Comparison of ENCODE assay signal across 18 mouse cellular contexts in the genomic region with DNA sequence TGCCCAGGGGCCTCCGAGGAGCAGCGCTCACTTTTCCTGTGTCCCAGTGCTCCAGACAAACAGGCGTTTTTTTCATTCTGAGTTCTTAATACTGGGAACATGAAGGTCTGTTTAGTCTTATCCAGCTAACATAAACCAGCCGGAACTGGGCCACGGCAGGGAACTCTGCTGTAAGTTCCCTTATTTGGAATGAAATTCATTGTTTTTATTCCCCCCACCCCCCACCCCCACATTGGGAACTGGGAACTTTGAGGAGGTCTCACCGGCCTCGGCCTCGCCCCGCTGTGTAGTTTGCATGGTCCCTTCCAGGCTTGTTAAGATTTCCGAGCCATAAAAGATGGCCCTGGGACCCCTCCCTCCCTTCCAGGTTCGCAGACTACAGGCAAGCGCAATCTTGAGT. TPM values are rescaled to one million over a fixed set of nuclear protein-coding genes. Genes with fewer than 3 reads are reported as not detected.
DNase-seq lines count a peak whose midpoint lies in the region; ATAC-seq and TF ChIP-seq lines count a peak whose summit lies in the region.
"Had no signal": no experiment of that assay in that cellular context is flagged by ENCODE, and none has a peak within 500 bp of the region (broad histone marks: within the 10 kb centered on the region; RNA-seq: fewer than 3 reads in every experiment).

No protein-coding gene starts in this region.

- no peak for DNase-seq in heart, adult 9 months (ENCODE audit: low spot score in 2 of 2)
- DNase-seq in lung, embryonic 14.5 days = peak; percentile 54
- no peak for DNase-seq in lung, postnatal 10 days
- no peak for DNase-seq in adrenal gland, postnatal 36 days
- no peak for DNase-seq in ovary, postnatal 36 days (ENCODE audit: low spot score)
- DNase-seq: adrenal gland, postnatal 10 days; cerebellum, postnatal 10 days; gastrocnemius, postnatal 10 days; lung, postnatal 14 days; midbrain, embryonic 14.5 days had no signal

- no peak for TF ChIP-seq CTCF in lung, embryonic 14.5 days (IDR thresholded peaks at IDR 0.05; ENCODE audit: low read depth)

- H3K36me3 ChIP-seq in heart, embryonic 11.5 days (ENCODE audit: control insufficient read depth, insufficient read depth, low read length) = no peaks in the 10 kb centered on the region
- no peaks in the 10 kb centered on the region for H3K36me3 ChIP-seq in lung, embryonic 14.5 days (ENCODE audit: insufficient read depth)
- no peaks in the 10 kb centered on the region for H3K36me3 ChIP-seq in embryonic facial prominence, embryonic 12.5 days
- H3K36me3 ChIP-seq in stomach, embryonic 14.5 days (ENCODE audit: control insufficient read depth, insufficient read depth, low read length) = no peaks in the 10 kb centered on the region
- H3K36me3 ChIP-seq: G1E; heart, embryonic 15.5 days; hindbrain, embryonic 15.5 days had no signal

- peaks cover 4% of the 10 kb centered on the region; the same call in 1 of the 2 replicates for H3K4me1 ChIP-seq in heart, embryonic 11.5 days (ENCODE audit: control insufficient read depth, insufficient read depth, low read length)
- no peaks in the 10 kb centered on the region; the same call in 1 of the 2 replicates for H3K4me1 ChIP-seq in lung, embryonic 14.5 days (ENCODE audit: insufficient read depth)
- peaks cover 23% of the 10 kb centered on the region for H3K4me1 ChIP-seq in embryonic facial prominence, embryonic 12.5 days
- peaks cover 22% of the 10 kb centered on the region for H3K4me1 ChIP-seq in stomach, embryonic 14.5 days (ENCODE audit: control insufficient read depth, insufficient read depth, low read length)
- H3K4me1 ChIP-seq: heart, embryonic 15.5 days; hindbrain, embryonic 15.5 days had no signal

- no peaks in the 10 kb centered on the region for H3K9me3 ChIP-seq in heart, embryonic 11.5 days (replicated peaks; ENCODE audit: control insufficient read depth, low read length)
- H3K9me3 ChIP-seq in lung, embryonic 14.5 days (ENCODE audit: low read depth, low read length) = no peaks in the 10 kb centered on the region
- H3K9me3 ChIP-seq in embryonic facial prominence, embryonic 12.5 days = no peaks in the 10 kb centered on the region
- no peaks in the 10 kb centered on the region for H3K9me3 ChIP-seq in stomach, embryonic 14.5 days (ENCODE audit: control insufficient read depth, low read depth, low read length)
- H3K9me3 ChIP-seq: G1E; heart, embryonic 15.5 days; hindbrain, embryonic 15.5 days had no signal

- no peak overlapping the region for H3K4me2 ChIP-seq in heart, embryonic 11.5 days
- H3K4me2 ChIP-seq in lung, embryonic 14.5 days = 0 out of 2 replicates have a peak overlapping the region, but pooled peaks have one; percentile 7
- peak overlapping the region; percentile 21; the same call in 1 of the 2 replicates for H3K4me2 ChIP-seq in embryonic facial prominence, embryonic 12.5 days (replicated peaks)
- H3K4me2 ChIP-seq in stomach, embryonic 14.5 days (replicated peaks; ENCODE audit: low read depth, low read length) = peak overlapping the region; percentile 22; the same call in 1 of the 2 replicates
- H3K4me2 ChIP-seq: heart, embryonic 15.5 days; hindbrain, embryonic 15.5 days had no signal

- 53% methylated on average over 12 of the region's 12 CpGs for WGBS in heart, embryonic 11.5 days (ENCODE audit: insufficient replicate concordance)
- 32% methylated on average over 12 of the region's 12 CpGs for WGBS in lung, embryonic 14.5 days
- WGBS in embryonic facial prominence, embryonic 12.5 days = 33% methylated on average over 12 of the region's 12 CpGs
- 25% methylated on average over 12 of the region's 12 CpGs for WGBS in stomach, embryonic 14.5 days

- H3K27ac ChIP-seq in heart, embryonic 11.5 days (ENCODE audit: low read depth, low read length) = peak overlapping the region; percentile 41; the same call in 1 of the 2 replicates
- peak overlapping the region; percentile 86 for H3K27ac ChIP-seq in lung, embryonic 14.5 days (ENCODE audit: low read depth)
- peak overlapping the region; percentile 87 for H3K27ac ChIP-seq in embryonic facial prominence, embryonic 12.5 days
- H3K27ac ChIP-seq in stomach, embryonic 14.5 days (ENCODE audit: low read length) = peak overlapping the region; percentile 97
- H3K27ac ChIP-seq: heart, embryonic 15.5 days; hindbrain, embryonic 15.5 days had no signal

- ATAC-seq in heart, embryonic 11.5 days (replicated peaks; ENCODE audit: insufficient number of reproducible peaks, low FRiP score, low TSS enrichment) = no peak
- peak; percentile 65; the same call in 1 of the 2 replicates for ATAC-seq in lung, embryonic 14.5 days (ENCODE audit: insufficient read depth)
- peak; percentile 14; the same call in 1 of the 2 replicates for ATAC-seq in embryonic facial prominence, embryonic 12.5 days (ENCODE audit: insufficient number of reproducible peaks, insufficient read depth, low FRiP score, low TSS enrichment)
- ATAC-seq in stomach, embryonic 14.5 days (ENCODE audit: insufficient number of reproducible peaks, insufficient read depth, low FRiP score, low read depth) = peak; percentile 73; the same call in 1 of the 2 replicates
- ATAC-seq: forebrain, embryonic 14.5 days had no signal

- H3K4me3 ChIP-seq in heart, embryonic 11.5 days (ENCODE audit: low read depth, low read length) = no peak overlapping the region
- no peak overlapping the region for H3K4me3 ChIP-seq in lung, embryonic 14.5 days (ENCODE audit: low read depth, low read length)
- no peak overlapping the region for H3K4me3 ChIP-seq in embryonic facial prominence, embryonic 12.5 days
- no peak overlapping the region for H3K4me3 ChIP-seq in stomach, embryonic 14.5 days (ENCODE audit: low read depth, low read length)
- H3K4me3 ChIP-seq: heart, embryonic 15.5 days; hindbrain, embryonic 15.5 days had no signal

- H3K9ac ChIP-seq in heart, embryonic 11.5 days (ENCODE audit: low read depth, low read length) = no peak overlapping the region
- no peak overlapping the region for H3K9ac ChIP-seq in lung, embryonic 14.5 days
- no peak overlapping the region for H3K9ac ChIP-seq in embryonic facial prominence, embryonic 12.5 days
- no peak overlapping the region; the same call in 1 of the 2 replicates for H3K9ac ChIP-seq in stomach, embryonic 14.5 days (replicated peaks; ENCODE audit: low read depth, low read length)
- H3K9ac ChIP-seq: heart, embryonic 15.5 days; hindbrain, embryonic 15.5 days had no signal

- H3K27me3 ChIP-seq in heart, embryonic 11.5 days (ENCODE audit: control insufficient read depth, insufficient read depth, low read length) = 0 out of 2 replicates have a peak, but pooled peaks cover 3% of the 10 kb centered on the region
- no peaks in the 10 kb centered on the region for H3K27me3 ChIP-seq in lung, embryonic 14.5 days (ENCODE audit: insufficient read depth, low read length)
- H3K27me3 ChIP-seq in embryonic facial prominence, embryonic 12.5 days = no peaks in the 10 kb centered on the region
- no peaks in the 10 kb centered on the region for H3K27me3 ChIP-seq in stomach, embryonic 14.5 days (ENCODE audit: control insufficient read depth, insufficient read depth, low read length)
- H3K27me3 ChIP-seq: heart, embryonic 15.5 days; hindbrain, embryonic 15.5 days had no signal

RNA-seq across cellular contexts. Expression of a gene that starts 23.4 kb away (rescaled TPM):
- polyA plus RNA-seq in heart, embryonic 11.5 days (2014; fragmentation: Nextera tagmentation; extraction: Ambion mirVana) = 3.0 and 3.2 TPM in 2 replicates
- polyA plus RNA-seq in lung, embryonic 14.5 days (2014; fragmentation: Nextera tagmentation; extraction: Ambion mirVana) = 7.6 and 8.0 TPM in 2 replicates
- 8.7 TPM in 2 replicates for polyA plus RNA-seq in embryonic facial prominence, embryonic 12.5 days (2016; fragmentation: Nextera tagmentation; extraction: Ambion mirVana)
- 9.5 and 10.2 TPM in 2 replicates for polyA plus RNA-seq in stomach, embryonic 14.5 days (2014; fragmentation: Nextera tagmentation; extraction: Ambion mirVana)
- total RNA-seq in adrenal gland, postnatal 36 days (2021) = 10 to 100 TPM; 11.5 to 15.3 TPM
- polyA plus RNA-seq: G1E had no signal

RNA-seq across cellular contexts. Expression of a gene that starts 44.4 kb away (rescaled TPM):
- not detected in 2 replicates for polyA plus RNA-seq in heart, embryonic 11.5 days (2014; fragmentation: Nextera tagmentation; extraction: Ambion mirVana)
- not detected in 2 replicates for polyA plus RNA-seq in lung, embryonic 14.5 days (2014; fragmentation: Nextera tagmentation; extraction: Ambion mirVana)
- not detected in 2 replicates for polyA plus RNA-seq in embryonic facial prominence, embryonic 12.5 days (2016; fragmentation: Nextera tagmentation; extraction: Ambion mirVana)
- polyA plus RNA-seq in stomach, embryonic 14.5 days (2014; fragmentation: Nextera tagmentation; extraction: Ambion mirVana) = not detected in 2 replicates
- total RNA-seq in adrenal gland, postnatal 36 days (2021) = not detected
- total RNA-seq: adrenal gland, postnatal 10 days; gastrocnemius, postnatal 10 days; liver, adult 2 months had no signal
- polyA plus RNA-seq: forebrain, embryonic 14.5 days; G1E; heart, embryonic 15.5 days; hindbrain, embryonic 15.5 days; liver, adult 2 months; midbrain, embryonic 14.5 days had no signal

RNA-seq across cellular contexts. Expression of a gene that starts 57.9 kb away (rescaled TPM):
- polyA plus RNA-seq in heart, embryonic 11.5 days (2014; fragmentation: Nextera tagmentation; extraction: Ambion mirVana) = not detected in 2 replicates
- not detected in 2 replicates for polyA plus RNA-seq in lung, embryonic 14.5 days (2014; fragmentation: Nextera tagmentation; extraction: Ambion mirVana)
- polyA plus RNA-seq in embryonic facial prominence, embryonic 12.5 days (2016; fragmentation: Nextera tagmentation; extraction: Ambion mirVana) = not detected in 2 replicates
- polyA plus RNA-seq in stomach, embryonic 14.5 days (2014; fragmentation: Nextera tagmentation; extraction: Ambion mirVana) = not detected in 2 replicates
- not detected for total RNA-seq in adrenal gland, postnatal 36 days (2021)
- total RNA-seq: adrenal gland, postnatal 10 days; G1E; gastrocnemius, postnatal 10 days; liver, adult 2 months had no signal
- polyA plus RNA-seq: forebrain, embryonic 14.5 days; G1E; heart, embryonic 15.5 days; hindbrain, embryonic 15.5 days; liver, adult 2 months; midbrain, embryonic 14.5 days had no signal

Comparison
In these comparisons a context has a peak if more than half of its experiments do, and no peak if none do; other contexts are left out.
1. H3K27ac ChIP-seq: peak in every context shown above with its lines; median percentile 97 in stomach, embryonic 14.5 days; 87 in embryonic facial prominence, embryonic 12.5 days; 86 in lung, embryonic 14.5 days; 41 in heart, embryonic 11.5 days.